Mouse (Mus musculus): ENCODE measurements around the gene Hivep1. TPM values are rescaled to one million over a fixed set of nuclear protein-coding genes. Genes with fewer than 3 reads are reported as not detected.

Hivep1 gene
- total RNA-seq, 2 experiments from 2014 or later, result 13.2 to 14.3 TPM

DNA sequence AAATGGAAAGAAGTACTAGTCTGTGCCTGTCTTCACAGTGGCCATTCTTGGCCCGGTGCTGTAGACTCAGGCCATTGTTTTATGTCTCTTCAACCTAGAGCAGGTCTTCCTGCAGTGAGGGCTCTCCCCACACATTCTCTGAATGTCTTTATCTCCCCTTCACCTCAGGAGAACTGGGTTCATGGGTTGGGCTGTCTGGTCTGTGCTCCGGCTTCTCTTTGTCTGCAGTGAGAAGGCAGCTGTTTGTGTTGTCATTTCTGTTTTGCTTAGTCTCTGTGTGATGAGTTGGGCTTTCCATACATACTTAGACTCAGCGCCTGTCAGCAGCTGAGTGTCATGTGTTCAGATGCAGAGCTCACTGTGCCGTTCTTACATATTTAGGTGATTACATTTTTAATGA is 18.4 kb downstream of the Hivep1 start:
- DNase-seq, result no peak
- intact Hi-C loops (cut with DNase I), result no loop called here

DNA sequence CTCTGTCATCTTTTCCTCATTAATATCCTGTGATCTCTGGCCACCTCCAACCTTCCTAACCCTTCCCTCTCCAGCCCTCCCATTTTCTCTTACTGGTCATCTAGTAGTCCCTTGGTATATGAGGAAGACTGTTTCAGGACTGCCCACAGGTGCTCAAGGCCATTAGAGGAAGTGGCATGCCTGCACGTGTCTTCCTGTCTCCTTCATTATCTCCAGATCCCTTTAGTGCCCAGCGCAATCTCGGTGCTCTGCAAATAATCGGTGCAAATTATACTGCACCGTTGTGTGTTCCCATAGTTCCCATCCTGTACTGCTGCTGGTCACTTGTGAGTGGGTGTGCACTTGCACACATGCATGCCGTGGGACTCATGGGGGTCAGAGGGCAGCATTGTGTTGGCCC is 19.2 kb downstream of the Hivep1 start:
- intact Hi-C loops (cut with DNase I), result no loop called here
- DNase-seq, result no peak

DNA sequence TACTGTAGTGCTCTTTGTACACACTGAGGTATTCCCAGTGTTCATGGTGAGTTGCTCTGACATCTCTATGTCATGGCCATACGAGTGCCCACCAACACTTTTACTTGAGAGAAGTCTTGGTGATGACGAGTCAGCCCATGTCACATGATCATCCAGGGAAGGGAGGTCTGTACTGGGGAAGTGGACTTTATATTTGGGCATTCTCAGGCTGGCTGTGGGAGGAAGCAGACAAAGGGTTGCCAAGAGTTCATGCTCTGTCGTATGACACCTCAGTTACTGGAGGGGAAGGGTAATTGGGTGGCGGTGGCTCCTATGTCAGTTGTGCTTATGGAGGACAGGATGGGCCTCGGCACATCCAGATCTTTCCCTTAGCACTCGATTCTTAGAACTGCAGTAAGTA is 21.5 kb downstream of the Hivep1 start:
- intact Hi-C loops (cut with DNase I), result no loop called here
- DNase-seq, result no peak

DNA sequence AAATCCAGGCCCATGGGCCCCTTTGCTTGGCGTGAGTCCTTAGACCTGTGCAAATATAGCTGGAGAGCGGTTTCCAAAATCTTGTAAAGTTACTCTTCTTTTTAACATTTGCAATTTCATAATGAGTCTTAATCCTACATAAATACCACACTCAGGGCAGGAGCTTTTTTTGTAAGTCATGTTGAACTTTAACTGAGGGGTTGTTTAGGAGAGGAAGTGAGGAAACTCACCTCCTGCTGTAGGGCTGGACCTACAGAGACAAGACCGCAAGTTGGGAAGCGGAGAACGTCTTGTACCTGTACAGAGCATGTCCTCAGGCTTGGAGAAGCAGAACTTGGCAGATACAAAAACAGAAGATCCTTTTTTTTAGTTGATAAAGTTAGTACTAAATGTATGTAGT is 23.7 kb downstream of the Hivep1 start:
- no peak for DNase-seq
- intact Hi-C loops (cut with DNase I), result no loop called here

DNA sequence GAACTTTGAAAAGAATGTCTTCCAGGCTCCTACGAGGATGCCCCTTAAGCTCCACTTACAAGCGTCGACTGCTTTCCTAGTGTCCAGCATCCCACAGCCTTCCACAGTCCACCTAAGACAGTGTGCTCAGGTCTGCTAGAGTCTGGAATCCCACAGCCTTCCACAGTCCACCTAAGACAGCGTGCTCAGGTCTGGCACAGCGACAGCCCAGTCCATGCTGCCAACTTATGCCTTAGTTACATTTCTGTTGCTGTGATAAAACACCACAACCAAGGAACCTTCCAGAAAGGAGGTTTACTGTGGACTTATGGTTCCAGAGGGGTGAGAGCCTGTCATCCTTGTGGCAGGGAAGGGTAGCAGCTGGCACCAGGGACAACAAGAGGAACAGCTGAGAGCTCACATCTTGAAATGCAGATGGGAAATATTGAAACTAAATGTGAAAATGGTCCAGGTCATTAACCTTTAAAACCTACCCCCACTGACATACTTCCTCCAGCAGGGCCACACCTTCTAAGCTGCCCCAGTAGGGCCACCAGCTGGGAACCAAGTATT is 25.0 kb downstream of the Hivep1 start:
- intact Hi-C loops (cut with DNase I), result no loop called here

DNA sequence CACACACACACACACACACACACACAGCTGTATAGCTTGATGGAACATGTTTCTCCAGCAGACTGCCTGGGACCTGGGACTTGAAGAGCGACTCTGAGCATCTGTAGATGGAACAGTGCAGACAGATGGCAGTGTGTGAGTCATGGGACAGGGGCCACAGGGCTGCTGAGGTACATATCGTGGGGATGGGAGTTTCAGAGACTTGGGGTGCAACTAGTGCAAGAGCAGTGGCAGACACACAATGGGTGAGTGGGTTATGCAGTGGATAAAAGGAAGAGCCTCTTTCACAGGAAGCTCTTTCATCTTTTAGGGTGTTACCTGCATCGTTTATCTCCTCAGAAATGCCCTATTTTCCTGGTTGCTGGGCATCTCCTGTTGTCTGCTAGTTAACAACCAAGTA is 25.8 kb downstream of the Hivep1 start:
- intact Hi-C loops (cut with DNase I), result no loop called here

More for the DNA sequence above, 25.0 kb downstream of the Hivep1 start:
- no peak for DNase-seq

DNA sequence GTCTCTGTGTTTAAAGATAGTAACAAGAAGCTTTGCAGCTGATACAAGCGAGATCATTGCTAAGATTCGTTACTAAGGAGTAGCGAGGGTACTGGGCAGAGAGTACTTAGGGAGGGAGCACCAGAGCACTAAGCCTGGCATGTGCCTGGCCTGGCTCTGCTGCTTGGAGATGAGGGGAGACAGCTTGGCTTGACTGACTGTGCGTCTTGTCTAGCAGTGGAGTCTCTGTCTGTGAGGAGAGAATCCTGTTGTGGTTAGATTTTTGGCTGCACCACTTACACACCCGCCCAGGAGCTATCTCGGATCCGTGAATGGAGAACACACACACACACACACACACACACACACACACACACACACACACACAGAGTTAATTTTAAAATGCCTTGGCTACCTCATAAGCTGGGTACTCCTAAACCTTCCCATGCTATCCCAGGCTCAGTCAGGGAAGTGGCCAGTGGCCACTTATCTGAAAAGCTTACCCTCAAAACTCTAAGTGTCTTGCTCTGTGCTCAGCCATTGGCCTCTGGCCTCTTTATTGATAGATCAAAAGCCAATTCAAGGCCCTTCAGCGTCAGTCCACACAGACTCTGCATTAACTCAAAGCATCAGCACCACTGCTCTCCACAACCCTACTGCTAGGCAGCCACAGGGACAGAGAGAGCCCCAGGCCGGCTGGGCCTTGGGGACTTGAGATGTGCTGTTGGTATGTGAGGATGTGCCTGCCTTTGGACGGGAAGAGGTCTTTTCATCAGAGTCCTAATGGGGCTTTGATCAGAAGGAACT is 28.5 kb downstream of the Hivep1 start:
- intact Hi-C loops (cut with DNase I), result no loop called here

More for the DNA sequence above, 25.8 kb downstream of the Hivep1 start:
- DNase-seq, result no peak

DNA sequence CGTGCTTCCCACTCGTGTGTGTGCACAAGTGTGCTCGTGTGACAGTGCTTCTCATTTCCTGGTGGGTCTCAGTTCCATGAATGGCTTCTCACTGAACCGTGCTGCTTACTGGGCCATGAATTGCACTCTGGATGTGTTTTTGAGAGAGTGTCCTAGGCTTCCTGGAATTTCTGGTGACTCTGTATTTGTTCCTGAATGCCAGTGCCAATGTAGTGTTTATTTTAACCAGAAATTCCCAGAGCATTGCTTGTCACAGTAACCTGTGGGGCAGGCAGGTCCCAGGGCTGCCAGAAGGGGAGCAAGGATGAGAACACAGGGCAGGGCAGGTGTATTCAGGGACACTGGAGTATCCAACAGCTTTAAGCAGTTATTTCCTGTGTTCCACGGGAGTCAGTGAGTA is 36.5 kb downstream of the Hivep1 start:
- intact Hi-C loops (cut with DNase I), result no loop called here

More for the DNA sequence above, 28.5 kb downstream of the Hivep1 start:
- DNase-seq, result no peak

DNA sequence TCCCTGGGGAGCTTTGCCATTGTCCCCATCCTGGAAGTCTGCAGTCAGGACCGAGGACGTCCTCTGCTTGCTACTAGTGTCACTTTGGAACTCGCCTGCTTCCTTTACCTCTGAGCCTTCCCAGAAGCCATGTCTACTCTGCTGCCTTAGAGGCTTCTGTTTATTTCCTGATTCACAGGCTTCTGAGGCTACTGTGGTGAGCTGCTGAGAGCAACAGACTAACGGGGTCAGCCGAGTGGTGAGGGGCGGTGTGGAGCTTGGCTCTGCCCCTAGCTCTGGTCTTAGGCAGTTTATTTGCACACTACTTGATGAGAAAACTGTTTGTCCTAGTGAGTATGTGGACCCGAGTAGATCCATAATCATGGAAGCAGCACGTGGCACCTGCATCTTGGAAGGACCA is 37.2 kb downstream of the Hivep1 start:
- no peak for DNase-seq
- intact Hi-C loops (cut with DNase I), result no loop called here

More for the DNA sequence above, 36.5 kb downstream of the Hivep1 start:
- no peak for DNase-seq

DNA sequence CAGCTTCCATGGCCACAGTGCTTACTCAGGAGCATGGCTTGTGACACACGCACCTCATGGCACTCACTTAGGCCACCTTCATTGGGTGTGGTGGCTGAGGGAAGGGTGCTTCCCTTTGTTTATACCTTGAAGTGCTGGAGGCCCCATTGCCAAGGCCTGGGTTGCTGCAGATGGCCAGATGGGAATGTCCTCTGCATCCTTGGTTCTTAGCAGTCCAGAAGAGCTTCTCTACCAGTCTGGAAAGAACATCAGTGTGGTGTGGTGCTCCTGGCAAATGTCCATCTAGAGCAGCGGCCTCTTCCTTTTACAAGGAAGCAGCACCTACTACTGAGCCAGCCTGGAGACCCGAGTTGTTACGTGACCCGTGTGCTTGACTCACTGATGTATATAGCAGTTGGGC is 38.9 kb downstream of the Hivep1 start:
- intact Hi-C loops (cut with DNase I), result no loop called here
- no peak for DNase-seq

DNA sequence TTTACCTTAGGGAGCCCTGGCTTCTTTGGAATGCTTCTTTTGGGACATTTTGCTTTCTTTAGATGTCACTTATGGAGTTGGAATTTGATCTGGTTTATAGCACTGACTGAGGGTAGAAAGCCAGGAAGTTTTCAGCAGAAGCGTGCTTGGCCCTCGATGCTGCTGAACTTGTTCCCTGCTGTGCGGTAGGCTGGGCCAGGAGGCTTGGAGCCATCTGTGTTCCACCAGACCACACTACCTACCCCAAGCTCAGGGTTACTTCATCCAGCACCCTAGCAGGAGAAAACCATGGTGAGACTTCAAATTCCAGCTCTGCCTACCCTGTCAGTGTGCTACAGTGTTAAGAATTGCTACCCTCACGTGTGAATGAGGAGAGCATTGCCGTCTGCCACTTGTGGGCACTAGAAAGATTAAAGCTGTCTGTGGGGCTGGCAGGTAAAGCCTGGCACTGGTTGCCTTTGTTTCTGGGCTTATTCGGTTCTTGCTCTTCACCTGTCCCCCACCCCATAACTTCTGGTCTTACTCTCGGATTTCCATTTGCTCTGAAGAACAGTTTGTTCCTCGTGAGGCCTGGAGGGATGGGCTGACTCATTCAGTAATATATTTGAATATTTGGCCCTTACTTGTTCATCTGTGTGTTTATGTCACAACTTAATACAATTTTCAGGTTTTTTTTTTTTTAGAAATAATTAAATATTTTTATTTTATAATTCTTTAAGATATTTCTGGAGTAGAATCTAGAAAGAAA is 40.7 kb downstream of the Hivep1 start:
- intact Hi-C loops (cut with DNase I), result no loop called here

DNA sequence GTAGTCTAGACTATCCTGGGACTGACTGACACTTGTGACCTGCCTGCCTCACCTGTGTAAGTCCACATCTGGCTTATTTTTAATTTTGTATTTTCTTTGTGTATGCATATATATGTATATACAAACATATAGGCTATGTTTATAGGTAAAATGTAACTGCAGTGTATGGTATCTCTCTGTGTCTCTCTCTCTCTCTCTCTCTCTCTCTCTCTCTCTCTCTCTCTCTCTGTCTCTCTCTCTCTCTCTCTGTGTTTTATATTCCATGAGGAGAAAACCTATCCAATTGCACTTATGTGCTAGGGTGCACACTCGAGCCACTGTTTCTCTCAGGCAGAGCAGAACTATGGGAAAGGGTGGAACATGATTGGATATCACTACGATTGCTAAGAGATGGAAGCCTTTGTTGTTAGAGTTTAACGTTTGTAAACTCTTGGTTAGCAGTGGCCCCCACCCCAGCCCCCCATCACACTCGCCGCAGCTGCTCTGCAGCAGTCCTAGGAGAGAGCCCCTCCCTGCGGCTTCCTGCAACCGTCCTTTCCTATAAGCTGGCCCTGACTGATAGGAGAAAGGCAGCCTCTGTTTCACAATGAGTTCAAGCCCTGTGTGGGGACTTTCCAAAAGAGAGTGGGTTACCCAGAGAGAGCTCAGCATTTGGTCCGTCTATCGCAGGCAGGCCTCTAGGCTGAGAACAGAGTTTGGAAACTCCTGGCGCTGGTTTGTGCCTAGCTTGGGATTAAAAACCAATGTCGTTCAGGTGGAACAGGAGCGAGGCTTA is 41.6 kb downstream of the Hivep1 start:
- no peak for DNase-seq
- intact Hi-C loops (cut with DNase I), result no loop called here

More for the DNA sequence above, 40.7 kb downstream of the Hivep1 start:
- DNase-seq, result no peak

DNA sequence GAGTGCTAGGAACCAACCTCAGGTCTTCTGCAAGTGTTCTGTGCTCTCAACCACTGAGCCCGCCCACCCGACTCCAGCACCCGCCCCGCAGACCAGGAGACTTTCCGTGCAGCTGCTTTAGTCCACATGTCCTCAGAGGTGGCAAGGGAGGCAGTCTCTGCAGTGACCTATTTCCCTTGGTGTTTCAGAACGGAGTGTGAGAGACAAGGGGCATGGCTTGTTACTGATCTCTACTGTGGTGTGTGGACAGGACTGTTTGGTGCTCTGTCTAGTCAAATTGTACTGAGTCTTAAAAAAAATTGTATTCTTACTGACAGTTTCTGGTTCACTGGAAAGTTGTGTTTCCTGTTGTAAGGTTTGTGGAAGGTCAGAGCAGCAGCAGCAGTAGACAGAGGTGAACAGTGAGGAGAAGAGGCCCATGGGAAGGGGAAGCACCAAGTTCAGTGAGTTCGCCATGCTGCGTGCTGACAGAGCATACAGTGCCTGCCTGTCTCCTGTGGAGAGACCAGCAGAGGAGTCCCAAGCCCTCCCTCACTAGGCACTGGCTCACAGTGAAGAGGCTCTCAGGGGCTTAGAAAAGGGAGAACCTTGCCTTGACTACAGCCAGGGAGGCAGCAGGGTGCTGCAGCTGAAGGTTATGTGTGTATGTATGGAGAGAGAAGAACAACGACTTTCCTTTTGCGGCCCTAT is 44.1 kb downstream of the Hivep1 start:
- DNase-seq, result no peak
- intact Hi-C loops (cut with DNase I), result no loop called here

DNA sequence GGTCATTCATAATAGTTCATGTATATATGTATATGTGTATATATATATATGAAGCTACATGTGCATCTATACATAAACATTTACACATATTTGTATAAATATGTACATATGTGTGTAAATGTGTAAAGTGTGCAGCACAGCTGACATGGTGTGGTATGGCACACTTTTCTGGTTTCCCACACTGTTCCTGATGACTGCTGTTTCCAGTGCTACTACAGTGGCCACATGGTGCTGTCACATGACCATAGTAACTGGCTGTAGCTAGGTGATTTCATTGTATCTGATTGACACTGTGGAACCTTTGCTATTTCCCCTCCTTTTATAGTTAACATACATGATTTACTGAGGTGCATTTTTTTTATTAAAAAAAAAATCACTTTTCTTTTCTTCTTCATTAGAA is 45.3 kb downstream of the Hivep1 start:
- intact Hi-C loops (cut with DNase I), result no loop called here
- DNase-seq, result no peak

DNA sequence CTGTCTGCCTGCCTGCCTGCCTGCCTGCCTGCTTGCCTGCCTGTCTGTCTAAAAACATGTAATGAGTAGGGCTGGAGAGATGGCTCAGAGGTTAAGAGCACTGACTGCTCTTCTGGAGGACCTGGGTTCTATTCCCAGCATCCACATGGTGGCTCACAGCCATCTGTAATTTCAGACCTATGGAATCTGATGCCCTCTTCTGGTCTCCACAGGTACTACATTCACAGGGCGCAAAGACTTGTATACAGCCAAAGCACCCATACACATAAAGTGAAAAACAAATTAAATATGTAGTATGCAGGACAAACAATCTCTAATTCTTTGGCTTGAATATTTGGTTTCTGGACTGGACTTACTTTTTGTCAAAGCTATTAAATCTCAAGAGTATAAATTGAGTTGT is 46.7 kb downstream of the Hivep1 start:
- intact Hi-C loops (cut with DNase I), result no loop called here
- DNase-seq, result no peak

DNA sequence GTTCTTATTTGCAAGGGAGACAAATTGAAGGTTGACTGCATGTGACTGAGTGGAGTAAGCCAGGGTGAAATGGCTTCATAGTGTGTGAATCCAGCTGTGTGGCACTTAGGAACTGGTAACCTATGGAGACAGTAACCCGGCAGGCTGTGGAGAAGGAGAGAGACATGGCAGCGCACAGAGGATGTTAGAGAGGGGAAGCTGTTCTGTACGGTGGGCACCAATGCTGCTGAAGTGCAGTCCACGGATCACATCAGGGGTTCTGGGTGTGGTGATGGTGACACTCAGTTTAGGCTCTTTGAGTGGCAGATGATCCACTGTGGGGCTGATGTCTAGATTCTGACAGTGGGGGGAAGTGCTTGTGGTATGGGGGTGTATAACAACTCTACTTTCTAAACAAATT is 47.7 kb downstream of the Hivep1 start:
- intact Hi-C loops (cut with DNase I), result no loop called here
- no peak for DNase-seq

DNA sequence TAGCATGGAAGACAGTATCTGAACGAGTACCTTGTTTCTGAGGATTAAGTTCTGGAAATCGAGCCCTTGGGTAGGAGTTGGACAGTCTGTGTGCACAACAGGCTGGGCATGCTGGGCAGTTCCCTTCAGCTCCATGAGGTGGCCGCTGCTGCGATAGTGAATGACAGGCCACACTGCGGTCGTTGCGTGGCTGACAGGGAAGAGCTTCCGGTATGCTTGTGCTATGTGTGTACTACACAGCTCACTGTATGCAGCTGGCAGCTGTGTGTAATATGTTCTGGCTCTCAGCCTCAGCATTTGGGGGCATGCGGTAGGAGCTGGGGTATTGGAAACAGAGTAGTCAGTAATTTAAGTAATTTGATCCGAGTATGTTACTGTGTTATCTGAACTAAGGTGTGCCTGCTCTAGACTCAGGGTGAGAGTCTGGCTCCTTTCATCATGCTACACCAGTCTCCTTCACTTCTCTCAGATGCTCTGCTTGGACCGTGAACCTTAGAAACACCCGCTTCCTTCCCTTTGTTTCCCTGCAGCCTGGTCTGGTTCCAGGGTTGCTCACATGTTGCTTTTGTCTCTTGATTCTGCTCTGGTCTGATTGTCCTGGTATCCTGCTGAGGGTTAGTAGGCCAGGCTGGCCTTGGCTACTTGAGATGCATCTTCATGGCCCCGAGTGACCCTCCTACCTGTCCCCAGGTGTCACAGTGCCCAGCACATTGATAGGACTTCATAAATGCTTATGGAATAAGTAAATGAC is 49.8 kb downstream of the Hivep1 start:
- DNase-seq, result no peak
- intact Hi-C loops (cut with DNase I), result no loop called here

DNA sequence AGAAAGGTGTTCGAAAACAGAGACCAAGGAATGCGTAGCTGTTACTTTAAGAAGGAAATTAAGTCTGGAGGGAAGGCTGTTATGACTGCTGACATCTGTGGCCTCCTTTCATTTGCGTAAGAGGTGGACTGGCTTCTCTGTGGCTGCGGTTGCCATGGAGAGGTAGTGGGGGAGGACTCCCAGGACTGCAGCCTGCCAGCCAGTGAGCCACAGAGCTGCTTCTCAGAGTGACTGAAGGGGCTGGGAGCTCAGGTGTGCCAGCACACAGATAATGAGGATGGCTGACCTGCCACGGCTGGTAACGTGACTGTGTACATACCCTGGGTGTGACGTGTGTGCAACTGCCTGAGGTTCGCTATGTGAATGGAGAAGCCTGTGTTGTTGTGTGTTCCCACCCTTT is 51.2 kb downstream of the Hivep1 start:
- intact Hi-C loops (cut with DNase I), result no loop called here
- peak; percentile 41 to 46 for DNase-seq

DNA sequence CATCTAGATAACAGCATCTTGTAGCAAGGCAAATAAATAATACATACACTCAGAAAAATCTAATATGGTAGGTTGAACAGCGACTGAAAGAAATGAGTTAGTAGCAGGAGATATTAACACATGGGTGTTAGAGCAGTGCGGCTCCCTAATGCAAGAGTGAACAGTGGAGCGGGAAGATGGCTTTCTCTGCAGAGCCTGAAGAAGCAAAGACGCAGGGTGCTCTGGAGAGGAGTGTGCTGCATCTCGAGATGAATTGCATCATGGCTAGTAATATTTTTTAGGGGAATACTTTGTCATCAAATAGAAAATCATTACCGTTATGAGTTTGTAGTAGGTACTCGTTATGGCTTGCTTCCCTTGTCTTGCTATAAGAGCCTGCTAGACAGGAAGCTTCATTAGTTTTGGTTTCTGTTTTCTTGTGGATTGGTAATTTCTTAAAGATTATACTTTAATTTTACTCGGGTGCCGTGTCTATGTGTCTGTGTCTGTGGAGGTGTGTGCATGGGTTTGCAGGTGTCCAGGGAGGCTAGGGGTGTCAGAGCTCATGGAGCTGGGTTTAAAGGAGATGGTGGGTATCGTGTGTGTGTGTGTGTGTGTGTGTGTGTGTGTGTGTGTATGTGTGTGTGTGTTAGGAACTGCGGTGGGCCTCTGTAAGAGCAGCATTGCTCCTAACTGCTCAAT is 51.8 kb downstream of the Hivep1 start:
- intact Hi-C loops (cut with DNase I), result no loop called here
- DNase-seq, result no peak
